Mouse (Mus musculus) erythroblast, embryonic 14.5 days (primary cell): ENCODE measurements around the gene Haao.
A peak's percentile ranks its signal among the peaks of the same experiment; 100 is the strongest.

Experiments
- GATA1 ChIP-seq: IDR thresholded peaks from 2 replicates; pipeline ENCODE4 v1.6.1; 2012; ENCODE audit warnings: low read length, inconsistent platforms, mixed read lengths
- TAL1 ChIP-seq: IDR thresholded peaks from 3 replicates; pipeline ENCODE4 v1.6.1; 2012; ENCODE audit warnings: low read length, inconsistent platforms, mixed read lengths

GRCm38 (mm10) chr17:83862134-83862881 is 14.5 kb upstream of the Haao start:
- TF ChIP-seq TAL1 (no peak), GATA1 (peak; percentile 44; the same call in 1 of the 2 replicates)
